Mouse (Mus musculus): ENCODE measurements at regions not wholly inside any gene's neighbourhood (a gene's known extent, or its start where the extent isn't known, plus 50 kb on each side); places are given as distances from the start of the nearest gene placed in this dataset.

DNA sequence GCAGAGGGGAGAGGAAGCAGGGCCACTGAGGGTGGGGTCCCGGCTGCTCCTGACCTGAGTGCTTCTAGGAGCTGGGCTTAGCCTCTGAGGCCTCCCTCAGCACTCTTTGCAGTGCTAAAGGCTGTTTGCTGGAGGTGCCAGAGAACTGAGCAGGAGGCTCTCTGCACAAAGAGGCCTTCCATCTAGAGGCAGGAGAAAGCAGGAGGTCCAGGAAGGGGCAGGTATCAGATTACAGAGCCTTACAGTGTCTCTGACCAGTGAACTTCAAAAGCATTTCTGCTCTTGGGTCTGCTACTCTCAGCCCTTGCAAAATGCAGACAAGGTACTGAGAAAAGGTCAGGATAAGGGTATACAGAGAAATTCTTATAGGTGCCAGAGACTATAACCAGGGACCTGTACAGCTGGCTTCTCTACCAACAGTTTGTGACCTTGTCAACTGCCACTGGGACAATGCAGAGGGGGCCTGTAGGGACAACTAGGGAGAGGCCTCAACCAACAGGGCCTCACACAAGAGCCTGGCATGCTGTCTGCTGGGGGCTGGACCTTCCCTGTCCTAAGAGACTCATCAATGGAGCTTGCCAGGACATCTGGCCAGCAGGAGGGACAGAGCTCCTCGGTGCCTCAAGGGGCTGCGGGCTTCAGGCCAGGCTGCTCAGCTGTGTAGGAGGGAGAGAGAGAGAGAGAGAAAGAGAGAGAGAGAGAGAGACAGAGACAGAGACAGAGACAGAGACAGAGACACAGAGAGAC is 380.3 kb upstream of the Tshz3 start:
- 63% methylated on average over 3 of the region's 3 CpGs for WGBS
- Histone ChIP-seq H3K9me3 (replicated peaks; ENCODE audit: control insufficient read depth, low read length) (no peaks in the 10 kb centered on the region), H3K9ac (ENCODE audit: low read length) (no peak overlapping the region), H3K27me3 (replicated peaks; ENCODE audit: control insufficient read depth, insufficient read depth, low read length) (no peaks in the 10 kb centered on the region), H3K4me1 (ENCODE audit: control insufficient read depth, insufficient read depth, low read length) (no peaks in the 10 kb centered on the region), H3K4me2 (ENCODE audit: low read length) (no peak overlapping the region), H3K27ac (ENCODE audit: low read depth, low read length) (no peak overlapping the region), H3K36me3 (ENCODE audit: control insufficient read depth, insufficient read depth, low read length) (no peaks in the 10 kb centered on the region), H3K4me3 (ENCODE audit: low read depth, low read length) (no peak overlapping the region)
- ATAC-seq (no peak), DNase-seq (ENCODE audit: low spot score) (no peak)

DNA sequence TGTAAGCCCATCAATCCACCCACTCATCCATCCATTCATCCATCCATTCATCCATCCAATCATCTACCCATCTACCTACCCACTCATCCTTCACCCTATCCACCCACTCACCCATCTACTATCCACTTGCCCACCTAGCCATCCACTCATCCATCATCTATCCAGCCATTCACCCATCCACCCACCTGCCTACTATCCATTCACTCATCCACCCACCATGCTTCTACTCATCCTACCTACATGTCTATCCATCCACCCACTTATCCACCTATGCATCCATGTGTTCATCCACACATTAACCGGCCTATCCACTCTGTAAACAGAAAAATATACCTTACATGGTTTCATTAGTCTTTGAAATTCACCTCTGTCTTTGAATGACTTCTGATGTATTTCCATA is 384.2 kb upstream of the Tshz3 start:
- Histone ChIP-seq H3K4me1 (ENCODE audit: control insufficient read depth, insufficient read depth, low read length) (no peaks in the 10 kb centered on the region), H3K36me3 (ENCODE audit: control insufficient read depth, insufficient read depth, low read length) (no peaks in the 10 kb centered on the region), H3K27me3 (replicated peaks; ENCODE audit: control insufficient read depth, insufficient read depth, low read length) (no peaks in the 10 kb centered on the region), H3K4me3 (ENCODE audit: low read depth, low read length) (no peak overlapping the region), H3K9me3 (replicated peaks; ENCODE audit: control insufficient read depth, low read length) (no peaks in the 10 kb centered on the region), H3K9ac (ENCODE audit: low read length) (no peak overlapping the region), H3K4me2 (ENCODE audit: low read length) (no peak overlapping the region), H3K27ac (ENCODE audit: low read depth, low read length) (no peak overlapping the region)
- DNase-seq (ENCODE audit: low spot score) (no peak), ATAC-seq (no peak)
- 90% methylated on average over 1 of the region's 1 CpGs for WGBS

DNA sequence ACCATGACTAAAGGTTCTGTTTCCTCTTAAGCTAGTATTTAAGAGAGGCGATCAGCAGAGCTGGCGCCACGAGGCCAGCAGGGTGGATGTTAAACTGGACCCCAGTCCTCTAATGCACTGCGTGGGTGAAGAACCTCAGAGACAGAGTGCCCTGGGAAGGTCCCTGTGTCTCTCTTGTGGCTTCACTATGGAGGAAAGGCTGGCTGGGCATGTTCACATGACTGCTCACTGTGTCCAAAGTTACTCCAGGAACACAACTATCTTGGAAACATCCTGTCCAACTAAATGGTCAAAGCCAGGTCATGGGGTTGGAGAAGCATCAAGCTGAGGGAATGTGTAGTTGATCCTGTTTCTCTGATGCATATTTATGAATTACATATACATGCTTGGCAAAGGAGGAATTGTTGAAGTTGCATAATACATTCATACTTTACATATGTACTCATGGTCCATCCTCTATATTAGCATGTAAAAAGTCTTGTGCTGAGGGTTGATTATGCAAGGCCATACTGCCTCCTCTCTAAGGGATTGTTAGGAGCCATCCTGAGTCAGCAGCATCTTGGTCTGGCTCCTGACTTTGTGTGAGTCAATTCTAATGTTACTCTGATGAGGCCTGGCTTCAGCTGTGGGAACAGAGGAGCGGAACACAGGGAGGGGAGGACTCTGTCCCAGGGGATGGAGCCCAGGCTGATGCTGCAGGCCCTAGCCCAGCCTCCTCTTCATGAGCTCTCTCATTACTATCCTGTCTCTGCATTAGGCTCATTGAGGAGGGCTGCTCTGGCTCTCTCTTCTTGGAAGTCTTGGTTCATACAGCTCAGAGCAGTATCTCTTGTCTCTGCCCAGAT is 387.9 kb upstream of the Tshz3 start:
- WGBS = 89% methylated on average over 5 of the region's 5 CpGs
- Histone ChIP-seq H3K27ac (ENCODE audit: low read depth, low read length) (no peak overlapping the region), H3K27me3 (replicated peaks; ENCODE audit: control insufficient read depth, insufficient read depth, low read length) (no peaks in the 10 kb centered on the region), H3K36me3 (ENCODE audit: control insufficient read depth, insufficient read depth, low read length) (no peaks in the 10 kb centered on the region), H3K4me3 (ENCODE audit: low read depth, low read length) (no peak overlapping the region), H3K9ac (ENCODE audit: low read length) (no peak overlapping the region), H3K9me3 (replicated peaks; ENCODE audit: control insufficient read depth, low read length) (no peaks in the 10 kb centered on the region), H3K4me2 (ENCODE audit: low read length) (no peak overlapping the region), H3K4me1 (ENCODE audit: control insufficient read depth, insufficient read depth, low read length) (no peaks in the 10 kb centered on the region)
- no peak for ATAC-seq
- no peak for DNase-seq (ENCODE audit: low spot score)

DNA sequence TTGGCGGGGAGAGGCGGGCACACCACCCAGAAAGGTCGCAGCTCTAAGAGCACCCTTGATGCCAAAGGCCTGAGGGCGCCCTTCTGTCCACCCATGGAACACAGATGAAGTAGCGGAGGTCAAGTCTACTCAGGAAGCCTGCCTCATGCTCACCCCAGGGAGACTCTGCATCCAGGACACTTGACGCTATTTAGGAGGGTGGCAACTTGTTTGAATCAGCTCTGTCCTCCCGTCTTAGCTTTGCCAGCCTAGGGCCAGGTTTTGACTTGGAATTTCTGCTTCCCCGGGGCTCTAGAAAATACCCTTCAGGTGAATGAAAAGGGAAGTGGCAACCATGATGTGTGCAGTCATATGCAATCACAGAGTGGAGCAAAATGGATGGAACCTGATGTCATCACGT is 389.2 kb upstream of the Tshz3 start:
- no peaks in the 10 kb centered on the region for H3K27me3 ChIP-seq (replicated peaks; ENCODE audit: control insufficient read depth, insufficient read depth, low read length)
- H3K4me3 ChIP-seq (ENCODE audit: low read depth, low read length) = no peak overlapping the region
- H3K36me3 ChIP-seq (ENCODE audit: control insufficient read depth, insufficient read depth, low read length) = no peaks in the 10 kb centered on the region
- H3K4me2 ChIP-seq (ENCODE audit: low read length) = no peak overlapping the region
- no peaks in the 10 kb centered on the region for H3K9me3 ChIP-seq (replicated peaks; ENCODE audit: control insufficient read depth, low read length)
- H3K27ac ChIP-seq (ENCODE audit: low read depth, low read length) = no peak overlapping the region
- 89% methylated on average over 9 of the region's 9 CpGs for WGBS
- H3K9ac ChIP-seq (ENCODE audit: low read length) = no peak overlapping the region
- H3K4me1 ChIP-seq (ENCODE audit: control insufficient read depth, insufficient read depth, low read length) = no peaks in the 10 kb centered on the region
- DNase-seq (ENCODE audit: low spot score) (no peak), ATAC-seq (no peak)

DNA sequence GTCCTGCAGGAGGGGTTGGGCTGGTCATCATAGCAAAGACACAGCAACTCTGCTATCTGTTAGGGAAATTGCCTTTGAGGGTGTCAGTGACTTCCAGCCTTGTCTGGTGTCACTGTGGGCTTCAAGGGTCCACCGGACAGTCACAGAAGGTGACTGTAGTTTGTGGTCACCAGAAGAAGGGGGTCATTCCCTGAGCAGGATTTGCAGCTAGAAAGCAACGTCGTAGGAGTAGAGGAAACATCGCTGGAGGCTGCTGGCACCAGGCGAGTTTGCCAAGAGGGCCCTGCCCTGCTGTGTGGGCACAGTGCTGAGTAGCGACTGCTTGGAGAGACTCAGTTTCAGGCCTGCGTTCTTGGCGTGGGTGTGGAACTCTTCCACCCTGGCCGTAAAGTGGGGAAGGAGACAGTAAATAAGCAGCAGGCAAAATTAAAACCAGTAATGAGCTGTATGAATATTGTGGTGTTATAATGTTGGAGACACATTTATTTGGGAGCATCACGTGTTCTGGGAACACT is 389.8 kb upstream of the Tshz3 start:
- no peaks in the 10 kb centered on the region for H3K36me3 ChIP-seq (ENCODE audit: control insufficient read depth, insufficient read depth, low read length)
- no peak overlapping the region for H3K9ac ChIP-seq (ENCODE audit: low read length)
- no peaks in the 10 kb centered on the region for H3K27me3 ChIP-seq (replicated peaks; ENCODE audit: control insufficient read depth, insufficient read depth, low read length)
- DNase-seq (ENCODE audit: low spot score) (no peak), ATAC-seq (no peak)
- WGBS = 87% methylated on average over 10 of the region's 10 CpGs
- H3K27ac ChIP-seq (ENCODE audit: low read depth, low read length) = no peak overlapping the region
- H3K4me1 ChIP-seq (ENCODE audit: control insufficient read depth, insufficient read depth, low read length) = no peaks in the 10 kb centered on the region
- H3K4me2 ChIP-seq (ENCODE audit: low read length) = no peak overlapping the region
- no peaks in the 10 kb centered on the region for H3K9me3 ChIP-seq (replicated peaks; ENCODE audit: control insufficient read depth, low read length)
- H3K4me3 ChIP-seq (ENCODE audit: low read depth, low read length) = no peak overlapping the region

DNA sequence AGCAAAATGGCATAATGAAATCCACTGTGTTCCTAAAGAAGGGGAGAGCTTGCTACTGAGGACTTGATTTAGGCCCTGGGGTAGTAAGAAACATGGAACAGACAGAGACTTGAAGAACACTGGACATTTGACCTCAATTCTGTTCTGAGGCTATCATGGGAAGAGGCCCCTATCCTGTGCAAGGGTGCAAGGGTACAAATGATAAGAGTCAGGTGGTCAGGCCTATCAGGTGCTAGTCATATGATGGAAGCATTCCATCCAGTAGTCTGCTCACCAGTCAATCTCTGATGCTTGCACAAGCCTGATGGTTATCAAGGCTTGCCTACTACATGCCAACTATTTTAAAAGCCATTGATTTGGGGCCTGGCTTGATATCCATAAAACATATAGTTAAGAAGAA is 420.6 kb upstream of the Tshz3 start:
- Histone ChIP-seq H3K4me2 (ENCODE audit: low read length) (no peak overlapping the region), H3K27me3 (replicated peaks; ENCODE audit: control insufficient read depth, insufficient read depth, low read length) (no peaks in the 10 kb centered on the region), H3K9ac (ENCODE audit: low read length) (no peak overlapping the region), H3K36me3 (ENCODE audit: control insufficient read depth, insufficient read depth, low read length) (no peaks in the 10 kb centered on the region), H3K4me1 (ENCODE audit: control insufficient read depth, insufficient read depth, low read length) (no peaks in the 10 kb centered on the region), H3K27ac (ENCODE audit: low read depth, low read length) (no peak overlapping the region), H3K4me3 (ENCODE audit: low read depth, low read length) (no peak overlapping the region), H3K9me3 (replicated peaks; ENCODE audit: control insufficient read depth, low read length) (no peaks in the 10 kb centered on the region)
- no peak for DNase-seq (ENCODE audit: low spot score)
- no peak for ATAC-seq

DNA sequence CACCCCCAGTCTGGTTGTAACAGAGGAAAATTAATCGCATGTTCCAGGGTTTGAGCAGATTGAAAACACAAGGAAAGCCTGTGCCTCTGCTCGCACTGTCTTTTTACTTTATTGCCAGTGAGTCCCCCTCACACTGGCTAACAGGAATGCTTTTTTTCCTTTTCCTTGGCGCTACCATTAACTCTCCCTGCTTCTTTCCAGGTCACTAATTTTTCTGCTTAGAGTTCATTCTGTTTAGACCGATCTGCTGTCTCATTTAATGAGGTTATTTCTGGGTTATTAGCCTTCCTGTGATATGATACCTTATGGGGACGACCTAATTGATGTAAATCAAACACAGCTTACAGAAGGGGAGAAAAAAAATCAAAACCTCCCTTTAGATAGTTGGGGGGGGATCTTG is 429.0 kb upstream of the Tshz3 start:
- WGBS = 11% methylated on average over 5 of the region's 5 CpGs
- Histone ChIP-seq H3K9ac (ENCODE audit: low read length) (no peak overlapping the region), H3K4me2 (ENCODE audit: low read length) (no peak overlapping the region), H3K27ac (ENCODE audit: low read depth, low read length) (no peak overlapping the region), H3K9me3 (replicated peaks; ENCODE audit: control insufficient read depth, low read length) (no peaks in the 10 kb centered on the region), H3K4me1 (ENCODE audit: control insufficient read depth, insufficient read depth, low read length) (no peaks in the 10 kb centered on the region; the same call in 1 of the 2 replicates), H3K36me3 (ENCODE audit: control insufficient read depth, insufficient read depth, low read length) (no peaks in the 10 kb centered on the region), H3K27me3 (replicated peaks; ENCODE audit: control insufficient read depth, insufficient read depth, low read length) (no peaks in the 10 kb centered on the region), H3K4me3 (ENCODE audit: low read depth, low read length) (no peak overlapping the region)
- ATAC-seq (no peak), DNase-seq (ENCODE audit: low spot score) (peak; percentile 43)

DNA sequence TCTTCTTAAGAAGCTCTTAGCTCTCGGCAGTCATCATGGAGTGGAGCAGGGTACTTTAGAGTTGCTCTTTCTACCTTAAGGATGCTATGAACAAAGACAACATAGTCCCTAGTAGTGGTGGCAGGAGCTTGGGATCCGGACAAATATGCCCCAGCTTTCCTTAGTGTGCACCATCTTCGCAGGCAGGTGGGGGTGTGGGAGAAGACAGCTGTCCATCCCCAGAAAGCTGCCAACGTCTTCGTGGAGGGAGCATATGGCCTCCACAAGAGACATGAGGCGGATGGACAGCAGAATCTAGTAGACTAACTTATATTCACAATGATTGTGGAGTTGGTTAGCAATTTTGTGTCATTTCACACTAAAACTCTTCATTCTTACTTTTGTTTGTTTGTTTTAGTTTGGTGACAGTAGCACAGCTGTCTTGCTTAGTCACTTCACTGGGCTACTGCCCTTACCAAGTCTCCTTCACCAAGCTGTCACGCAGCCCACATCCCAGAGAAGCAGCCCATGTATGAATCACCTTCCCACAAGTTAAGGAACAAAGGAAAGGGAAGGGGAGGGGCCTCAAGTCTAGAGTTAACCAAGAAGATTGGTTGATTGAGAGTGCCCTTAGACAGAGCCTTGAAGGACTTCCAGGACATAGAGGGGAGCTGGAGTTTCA is 432.6 kb upstream of the Tshz3 start:
- no peak for DNase-seq (ENCODE audit: low spot score)
- H3K27me3 ChIP-seq (replicated peaks; ENCODE audit: control insufficient read depth, insufficient read depth, low read length) = 0 out of 2 replicates have a peak, but pooled peaks cover 2% of the 10 kb centered on the region
- no peak overlapping the region for H3K27ac ChIP-seq (ENCODE audit: low read depth, low read length)
- H3K9ac ChIP-seq (ENCODE audit: low read length) = no peak overlapping the region
- WGBS = 84% methylated on average over 7 of the region's 7 CpGs
- H3K4me1 ChIP-seq (ENCODE audit: control insufficient read depth, insufficient read depth, low read length) = no peaks in the 10 kb centered on the region; the same call in 1 of the 2 replicates
- no peak overlapping the region for H3K4me3 ChIP-seq (ENCODE audit: low read depth, low read length)
- no peak overlapping the region for H3K4me2 ChIP-seq (ENCODE audit: low read length)
- no peaks in the 10 kb centered on the region for H3K36me3 ChIP-seq (ENCODE audit: control insufficient read depth, insufficient read depth, low read length)
- ATAC-seq = no peak
- no peaks in the 10 kb centered on the region for H3K9me3 ChIP-seq (replicated peaks; ENCODE audit: control insufficient read depth, low read length)
